Mouse (Mus musculus): ENCODE measurements at regions not wholly inside any gene's neighbourhood (a gene's known extent, or its start where the extent isn't known, plus 50 kb on each side); places are given as distances from the start of the nearest gene placed in this dataset.

DNA sequence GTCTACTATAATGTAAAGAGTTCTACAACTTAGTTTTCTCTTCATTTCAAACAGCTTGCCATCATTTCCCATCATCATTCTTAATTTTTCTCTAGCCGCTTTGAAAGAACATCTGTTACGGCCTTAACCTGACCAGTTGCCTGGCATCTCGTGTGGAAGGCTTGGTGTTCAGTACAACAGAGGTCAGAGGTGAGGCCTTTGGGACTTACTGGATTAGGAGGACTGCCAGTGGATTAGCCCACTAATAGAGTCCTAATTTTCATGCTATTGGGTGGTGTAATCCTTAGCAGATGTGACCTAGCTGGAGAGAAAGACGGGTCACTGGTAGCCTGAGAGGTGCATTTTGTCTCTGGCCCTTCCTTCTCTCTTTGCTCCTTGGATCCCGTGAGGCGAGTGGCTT, 341.3 kb upstream of the Gm10131 start:
- no peak for DNase-seq (ENCODE audit: low read depth)

DNA sequence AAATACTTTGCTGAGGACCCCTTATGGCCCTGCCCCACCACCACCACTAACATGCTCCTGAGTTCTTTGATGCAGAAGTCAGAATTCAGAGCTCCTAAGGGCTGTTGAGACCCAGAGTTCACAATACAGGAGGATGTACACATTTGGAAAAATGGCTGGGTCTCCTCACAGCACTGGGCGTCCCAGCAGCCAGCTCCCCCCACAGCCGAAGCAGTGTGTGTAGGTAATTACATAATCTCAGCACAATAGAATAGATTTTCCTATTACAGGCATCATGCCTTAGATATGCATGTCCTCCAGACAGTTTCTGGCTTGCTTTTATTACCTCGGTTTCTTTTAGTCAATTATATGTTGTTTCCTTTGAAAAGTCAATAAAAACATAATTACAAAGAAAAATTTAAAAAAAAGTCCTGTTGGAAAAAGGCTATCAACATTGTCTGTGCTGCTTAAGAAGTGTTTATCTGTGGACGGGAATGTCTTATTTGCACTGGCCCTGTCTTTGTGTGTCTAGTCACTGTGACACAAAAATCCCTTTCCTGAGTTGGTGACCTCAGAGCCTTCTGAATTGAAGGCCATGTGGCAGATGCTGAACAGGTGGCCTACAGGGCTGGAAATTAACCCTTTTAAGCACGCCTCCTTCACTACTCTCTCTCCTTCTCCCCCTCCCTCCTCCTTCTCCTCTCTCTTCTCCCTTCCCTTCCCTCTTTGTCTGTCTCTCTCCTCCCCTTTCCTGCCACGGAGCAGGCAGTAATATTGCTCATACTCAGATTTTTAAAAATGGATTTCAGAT, 339.9 kb upstream of the Gm10131 start:
- DNase-seq (ENCODE audit: low read depth), result no peak

DNA sequence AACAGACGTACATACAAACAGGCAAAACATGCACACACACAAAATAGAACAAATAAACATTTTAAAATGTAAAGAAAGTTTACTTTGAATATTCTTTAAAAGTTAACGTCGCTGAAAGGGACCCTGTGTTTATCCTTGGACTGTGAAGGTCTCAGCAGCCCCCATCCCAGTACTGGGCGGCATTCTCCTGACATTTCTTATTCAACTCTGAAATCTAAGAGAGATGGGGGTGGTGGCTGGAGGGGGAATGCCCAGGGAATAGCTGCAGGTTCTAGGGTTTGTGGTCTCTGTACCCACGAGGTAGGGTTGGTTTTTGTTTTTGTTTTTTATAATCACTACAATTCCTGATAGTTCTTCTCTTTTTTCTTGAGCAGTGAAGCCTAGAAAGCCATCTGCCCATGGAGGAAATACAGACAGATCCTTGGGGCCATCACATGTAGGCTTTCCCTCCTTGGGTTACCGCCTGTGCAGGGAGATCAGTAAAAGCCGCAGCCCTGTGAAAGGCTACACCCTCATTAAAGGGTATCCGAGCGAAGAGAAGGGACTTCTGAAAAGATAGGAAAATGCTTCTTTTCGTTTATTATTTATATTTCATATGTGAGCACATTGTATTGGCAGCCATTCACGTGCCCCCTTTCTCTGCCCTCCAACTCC, 338.0 kb upstream of the Gm10131 start:
- DNase-seq (ENCODE audit: low read depth), result no peak

DNA sequence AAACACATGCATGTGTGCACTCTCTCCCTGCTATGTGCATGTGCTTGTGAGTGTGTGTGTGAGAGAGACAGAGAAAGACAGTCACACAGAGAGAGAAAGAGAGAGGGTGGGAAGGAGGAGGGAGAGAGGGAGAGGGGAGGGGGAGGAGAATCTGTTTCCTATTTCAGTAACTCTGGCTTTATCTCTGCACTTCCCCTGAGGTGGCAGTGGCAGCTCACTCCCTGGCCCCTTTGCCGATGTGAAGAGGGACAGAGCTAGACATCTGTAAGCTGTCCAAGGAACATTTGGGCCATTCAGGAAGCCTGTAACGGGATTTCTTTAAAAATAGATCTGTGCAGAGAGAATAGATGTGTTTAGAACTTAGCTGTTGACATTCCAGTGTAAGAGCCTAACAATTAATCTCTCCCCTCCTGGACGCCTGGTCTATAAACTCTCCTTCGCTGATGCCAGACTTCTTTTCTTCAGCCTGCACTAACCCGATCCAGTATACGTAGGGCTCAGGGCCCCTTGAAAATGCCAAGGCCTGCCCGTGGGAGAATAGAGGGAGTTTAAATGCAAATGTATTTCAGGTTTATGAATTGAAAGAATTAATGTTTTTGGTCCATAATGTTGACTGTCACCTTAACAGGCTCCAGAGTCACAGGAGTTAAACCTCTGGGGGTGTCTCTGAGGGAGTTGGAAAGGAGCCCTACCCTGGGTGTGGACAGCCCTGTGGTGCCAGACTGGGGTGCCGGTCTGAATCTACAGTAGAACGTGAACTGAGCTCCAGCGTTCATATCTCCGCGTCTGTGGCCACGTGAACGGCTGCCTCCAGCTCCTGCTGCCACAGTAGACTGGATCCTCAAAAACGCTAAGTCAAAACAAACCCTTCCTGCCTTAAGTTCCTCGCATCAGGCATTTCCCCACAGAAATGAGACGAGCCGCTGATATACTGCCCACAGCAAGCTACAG, 336.6 kb upstream of the Gm10131 start:
- DNase-seq (ENCODE audit: low read depth), result no peak

DNA sequence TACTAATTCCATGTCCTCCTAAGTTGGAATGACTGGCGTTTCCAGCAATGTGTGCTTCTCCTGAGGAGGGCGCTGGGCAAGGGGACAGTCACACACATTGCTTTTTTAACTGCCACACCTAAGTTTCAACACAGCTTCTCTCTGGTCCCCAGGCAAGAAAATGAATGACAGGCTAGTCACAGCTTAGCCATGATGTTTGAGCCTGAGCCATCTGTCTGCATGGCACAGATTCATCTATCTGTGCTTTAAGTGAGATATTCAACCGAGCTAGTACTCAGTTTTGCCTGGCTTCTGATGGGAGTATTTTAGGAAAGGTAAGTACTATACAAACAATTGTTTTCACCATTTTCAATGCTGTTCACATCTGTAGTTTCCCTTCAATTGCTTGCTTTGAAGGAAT, 331.2 kb upstream of the Gm10131 start:
- DNase-seq (ENCODE audit: low read depth), result no peak

DNA sequence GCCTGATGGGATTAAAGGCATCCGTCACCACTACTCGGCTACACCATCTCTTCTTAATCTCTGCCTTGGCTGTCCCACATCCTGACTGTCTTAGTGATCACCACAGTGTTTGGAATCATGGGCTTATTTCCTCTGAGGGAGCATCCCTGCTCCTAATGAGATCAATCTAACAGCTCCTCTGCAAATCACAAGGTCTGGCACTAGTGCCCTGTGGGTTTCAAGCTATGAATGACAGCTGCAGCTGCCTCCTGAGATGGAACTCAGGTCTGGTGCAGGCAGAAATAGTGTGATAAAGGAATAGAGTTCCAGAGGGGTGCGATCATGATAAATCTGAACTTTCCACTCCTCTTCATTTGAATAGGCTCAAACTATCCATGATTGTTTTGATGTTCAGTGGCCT, 330.2 kb upstream of the Gm10131 start:
- DNase-seq (ENCODE audit: low read depth), result no peak

DNA sequence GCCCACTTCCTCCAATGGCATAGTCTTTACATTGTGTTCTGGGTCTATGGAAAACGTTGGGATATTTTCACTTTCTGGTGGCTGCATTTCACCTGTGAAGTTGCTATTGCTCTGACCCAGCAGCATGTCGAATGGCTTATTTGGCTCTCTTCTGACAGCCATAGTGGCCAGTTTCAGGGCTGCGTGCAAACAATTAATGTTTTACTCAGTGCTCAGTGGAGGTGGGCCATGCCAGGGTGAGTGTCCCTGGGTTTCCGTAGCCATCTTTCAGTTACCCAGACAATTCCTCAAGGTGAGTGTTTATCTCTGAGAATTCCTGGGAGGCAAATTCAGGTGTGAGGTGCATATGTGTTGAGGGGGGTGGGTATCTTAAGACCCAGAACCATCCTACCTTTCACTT, 329.2 kb upstream of the Gm10131 start:
- no peak for DNase-seq (ENCODE audit: low read depth)

DNA sequence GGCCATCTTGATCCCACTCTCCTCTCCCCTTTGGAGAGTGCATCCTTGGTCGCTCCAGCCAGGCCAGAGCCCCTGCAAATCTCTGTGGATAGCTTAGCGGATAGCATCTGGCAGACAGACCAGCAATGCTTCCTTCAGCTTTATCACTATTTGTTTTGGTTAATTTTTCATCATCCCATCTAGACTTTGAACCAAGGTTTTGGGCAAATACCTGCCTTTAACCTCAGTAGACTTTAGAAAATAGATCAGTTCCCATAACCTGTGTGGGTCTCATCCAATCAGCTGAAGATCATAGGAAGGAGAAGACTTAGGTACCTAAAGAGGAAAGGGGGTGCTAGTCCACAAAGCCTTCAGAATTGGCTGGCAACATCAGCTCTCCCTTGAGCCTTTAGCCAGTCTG, 327.2 kb upstream of the Gm10131 start:
- no peak for DNase-seq (ENCODE audit: low read depth)

DNA sequence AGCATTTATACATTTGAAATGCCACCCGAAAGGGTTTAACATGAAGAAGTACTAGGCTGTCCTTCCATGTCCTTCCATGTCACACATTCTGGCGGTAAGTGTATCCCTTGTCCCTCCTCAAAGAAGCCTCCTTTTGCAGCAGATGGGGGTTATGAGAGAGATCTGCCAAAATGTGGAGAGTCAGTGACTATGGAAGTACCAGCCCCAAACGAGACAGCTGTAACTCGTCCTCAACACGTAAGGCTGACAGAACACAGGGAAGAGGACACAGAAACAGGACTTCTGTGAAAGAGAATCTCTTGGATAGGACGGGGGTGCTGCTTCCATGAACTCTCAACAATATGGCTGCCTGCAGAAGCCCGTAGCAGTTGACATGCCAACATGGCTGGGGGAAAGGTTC, 320.4 kb upstream of the Gm10131 start:
- DNase-seq (ENCODE audit: low read depth), result no peak

DNA sequence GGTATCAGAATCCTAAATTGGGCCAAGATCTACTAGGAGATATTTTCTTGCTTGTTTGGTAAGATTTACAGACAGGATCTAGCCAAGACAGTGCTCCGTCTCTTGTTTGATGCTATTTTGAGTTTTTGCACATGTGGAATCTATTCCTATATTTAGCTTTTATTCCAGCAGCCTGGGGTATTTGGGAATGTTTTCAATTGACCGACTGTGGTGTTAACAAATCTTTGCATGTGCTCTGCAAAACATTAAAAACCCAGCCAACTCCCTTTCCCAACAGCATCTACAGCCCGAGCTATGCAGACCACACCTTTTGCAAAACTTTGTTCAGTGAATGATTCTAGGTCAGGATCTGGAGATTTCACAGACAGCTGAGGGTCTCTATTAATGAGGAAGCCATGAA, 317.7 kb upstream of the Gm10131 start:
- DNase-seq (ENCODE audit: low read depth), result peak; percentile 11

DNA sequence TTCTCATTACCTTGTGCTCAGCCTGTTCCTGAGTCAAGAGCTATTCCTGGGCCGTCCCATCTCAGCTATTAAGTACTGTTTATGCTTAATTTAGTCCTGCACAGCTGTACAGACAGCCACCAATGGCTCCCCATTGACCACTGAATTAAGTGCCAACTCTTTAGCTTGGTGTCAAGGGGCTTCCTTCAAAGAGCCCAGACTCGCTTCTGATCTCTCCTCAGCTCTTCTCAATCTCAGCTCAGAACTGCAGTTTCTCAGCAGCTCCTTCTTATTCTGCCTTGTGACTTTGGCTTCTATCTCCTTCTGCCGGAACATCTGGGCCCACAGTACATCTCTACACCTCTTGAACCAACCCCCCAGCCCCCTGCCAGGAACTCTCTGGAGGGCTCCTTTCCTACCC, 290.0 kb upstream of the Gm10131 start:
- no peak for DNase-seq (ENCODE audit: low read depth)

DNA sequence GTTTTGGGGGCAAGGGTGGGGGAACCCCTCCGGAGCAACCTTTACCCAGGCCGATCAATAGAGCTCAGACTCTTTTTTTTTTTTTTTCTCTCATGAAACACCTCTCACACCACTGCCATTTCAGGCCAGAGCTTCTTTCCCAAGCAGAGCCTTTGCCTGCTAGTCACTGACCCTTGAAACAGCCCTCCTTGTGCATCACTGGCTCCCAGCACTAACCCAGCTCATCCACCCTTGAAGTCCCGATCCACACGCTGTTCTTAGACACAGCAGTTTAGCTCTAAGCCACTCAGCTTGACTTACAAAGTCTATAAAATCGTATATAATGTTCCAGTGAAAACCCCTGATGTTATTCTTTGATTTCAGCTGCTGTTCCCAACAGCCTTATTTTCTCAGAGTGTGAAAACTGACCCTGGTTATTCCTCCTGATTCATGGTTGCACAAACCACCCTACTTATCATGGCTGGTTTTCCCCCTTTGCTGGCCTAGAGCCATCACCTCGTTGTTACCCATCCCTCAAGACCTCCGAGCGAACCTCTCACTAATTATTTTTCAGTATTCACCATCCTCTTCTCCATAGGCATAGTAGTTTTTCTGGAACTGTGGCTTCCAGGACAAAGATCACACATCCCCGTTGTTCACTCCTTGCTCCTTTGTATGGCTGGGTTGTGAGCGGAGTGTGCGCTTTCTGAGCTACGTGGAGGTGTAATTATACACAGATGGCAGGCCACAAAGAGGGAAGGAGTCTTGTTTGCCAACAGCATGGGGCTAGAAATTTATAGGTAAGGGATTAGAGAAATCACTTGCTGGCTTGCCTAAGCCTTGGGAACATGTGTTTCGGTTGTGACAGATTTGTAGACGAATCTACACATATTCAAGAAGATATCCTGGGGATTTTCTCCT, 287.6 kb upstream of the Gm10131 start:
- DNase-seq (ENCODE audit: low read depth), result no peak

DNA sequence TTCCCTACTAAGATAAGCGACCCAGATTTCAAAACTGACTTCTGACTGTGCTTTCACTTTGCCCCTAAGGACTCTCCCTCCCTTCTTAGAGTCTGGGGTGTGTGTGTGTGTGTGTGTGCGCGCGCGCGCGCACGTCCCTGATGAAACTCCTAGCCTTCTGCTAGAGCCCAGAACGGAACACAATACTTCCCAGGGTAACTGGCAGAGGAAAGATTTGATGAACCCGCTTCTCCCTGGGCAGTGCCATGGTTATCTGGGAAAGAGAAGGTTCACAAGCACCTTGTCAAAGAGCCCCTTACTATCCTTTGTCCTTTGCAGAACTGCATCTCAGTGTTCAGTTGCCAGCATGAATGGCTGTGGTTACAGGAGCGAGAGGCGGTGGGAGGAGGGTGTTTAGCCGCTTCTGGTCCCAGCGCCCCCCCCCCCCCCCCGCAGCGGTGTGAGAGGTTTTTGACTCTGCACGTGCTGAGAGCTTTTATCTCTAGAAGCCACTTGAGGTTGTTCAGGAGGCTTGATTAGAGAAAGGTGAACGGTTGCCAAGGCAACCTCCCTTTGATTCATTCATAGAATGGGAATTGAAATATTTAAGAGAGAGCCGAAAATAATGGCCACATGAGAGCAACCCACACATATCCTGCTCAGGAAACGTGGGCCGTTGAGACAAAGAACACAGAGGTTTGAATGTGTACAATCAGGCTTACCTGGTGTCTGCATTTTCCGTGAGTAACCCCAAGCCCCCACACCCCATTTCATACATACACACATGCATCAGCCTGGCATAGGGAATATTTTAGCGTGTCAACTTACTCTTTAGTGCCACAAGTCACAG, 286.3 kb upstream of the Gm10131 start:
- no peak for DNase-seq (ENCODE audit: low read depth)

DNA sequence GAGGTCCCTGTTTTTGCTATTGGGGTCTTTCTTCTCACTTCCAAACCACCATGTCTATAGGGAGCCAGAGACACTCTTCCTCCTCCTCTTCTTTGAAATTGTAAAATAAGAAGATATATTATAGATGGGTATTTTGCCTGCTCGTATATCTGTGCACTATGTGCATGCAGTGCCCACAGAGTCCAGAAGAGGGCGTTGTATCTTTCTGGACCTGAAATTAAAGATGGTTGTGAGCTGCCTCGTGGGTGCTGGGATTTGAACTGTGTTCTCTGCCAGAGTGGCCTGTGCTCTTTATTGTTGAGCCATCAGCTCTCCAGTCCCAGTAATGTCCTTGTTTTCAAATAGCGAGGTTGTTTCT, 285.7 kb upstream of the Gm10131 start:
- DNase-seq (ENCODE audit: low read depth), result no peak

DNA sequence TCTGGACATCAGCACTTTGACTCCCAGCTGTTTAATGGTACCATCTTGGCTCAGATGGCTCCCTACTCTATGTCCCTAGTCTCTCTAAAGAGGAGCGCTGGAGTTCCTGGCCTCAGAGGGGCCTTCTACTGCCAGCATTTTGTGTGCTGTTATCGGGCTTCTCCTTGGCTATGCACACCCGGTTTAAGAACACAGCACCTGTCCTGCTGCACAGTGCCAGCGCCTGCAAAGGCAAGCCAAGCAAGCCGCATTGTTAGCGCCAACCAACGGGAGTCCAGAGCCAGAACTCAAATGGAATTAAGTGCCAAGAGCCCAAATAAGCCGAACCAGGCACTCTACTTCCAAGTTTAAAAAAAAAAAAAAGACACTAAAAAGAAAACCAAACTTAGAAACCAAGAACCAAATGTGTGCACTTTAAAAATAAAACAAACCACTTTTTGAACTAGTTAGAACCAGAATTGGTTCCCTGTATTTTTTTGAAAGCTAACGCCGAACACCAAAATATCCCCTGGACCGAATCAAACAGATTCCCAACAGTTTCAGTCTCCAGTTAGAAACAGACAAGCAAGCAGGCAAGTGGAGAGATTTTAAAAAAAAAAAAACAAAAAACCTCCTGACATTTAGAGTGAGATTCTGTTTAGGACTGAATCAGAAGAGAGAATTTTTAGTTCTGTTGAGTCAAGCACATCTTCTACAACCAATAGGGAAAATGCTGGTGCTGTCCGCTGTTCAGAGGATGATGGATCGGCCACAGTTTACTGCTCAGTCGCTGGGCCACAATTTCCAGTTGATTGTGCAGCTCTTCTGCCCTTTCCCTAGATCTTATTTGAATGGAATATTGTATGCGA, 281.7 kb upstream of the Gm10131 start:
- DNase-seq (ENCODE audit: low read depth), result no peak

DNA sequence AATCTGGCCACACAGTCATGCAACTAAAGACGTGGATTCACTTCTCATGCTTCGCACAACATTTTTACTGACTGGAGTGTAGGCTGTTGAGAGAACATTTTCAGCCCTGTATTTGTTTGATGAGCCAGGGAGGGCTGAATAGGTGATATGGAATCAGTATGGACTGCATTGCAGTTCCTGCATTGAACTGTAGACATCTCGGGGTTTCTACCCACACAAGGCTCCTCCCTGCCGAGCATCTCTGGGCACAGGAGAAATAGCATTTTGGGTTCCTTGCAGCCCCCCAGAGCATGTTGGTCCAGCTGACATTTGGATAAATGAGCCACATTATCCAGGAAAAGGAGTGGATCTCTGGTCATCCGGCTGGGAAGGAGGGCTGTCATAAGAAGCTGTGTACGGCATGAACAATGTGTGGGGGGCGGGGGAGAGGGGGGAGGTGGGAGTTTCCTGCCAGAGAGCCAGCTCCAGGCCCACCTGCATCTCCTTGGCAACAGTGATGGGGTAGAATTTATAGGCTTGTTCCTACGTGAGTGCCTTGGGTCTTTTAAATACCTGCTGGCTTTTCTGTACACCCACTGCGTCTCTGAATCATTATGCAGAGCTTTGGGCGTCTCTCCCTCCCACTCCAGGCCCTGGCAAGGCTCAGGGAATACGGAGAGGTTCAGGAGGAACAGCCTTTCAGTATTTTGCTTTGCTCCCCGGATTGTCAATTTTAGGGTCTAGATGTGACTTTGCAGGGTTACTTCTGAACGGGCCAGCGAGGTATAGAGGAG, 280.9 kb upstream of the Gm10131 start:
- no peak for DNase-seq (ENCODE audit: low read depth)

DNA sequence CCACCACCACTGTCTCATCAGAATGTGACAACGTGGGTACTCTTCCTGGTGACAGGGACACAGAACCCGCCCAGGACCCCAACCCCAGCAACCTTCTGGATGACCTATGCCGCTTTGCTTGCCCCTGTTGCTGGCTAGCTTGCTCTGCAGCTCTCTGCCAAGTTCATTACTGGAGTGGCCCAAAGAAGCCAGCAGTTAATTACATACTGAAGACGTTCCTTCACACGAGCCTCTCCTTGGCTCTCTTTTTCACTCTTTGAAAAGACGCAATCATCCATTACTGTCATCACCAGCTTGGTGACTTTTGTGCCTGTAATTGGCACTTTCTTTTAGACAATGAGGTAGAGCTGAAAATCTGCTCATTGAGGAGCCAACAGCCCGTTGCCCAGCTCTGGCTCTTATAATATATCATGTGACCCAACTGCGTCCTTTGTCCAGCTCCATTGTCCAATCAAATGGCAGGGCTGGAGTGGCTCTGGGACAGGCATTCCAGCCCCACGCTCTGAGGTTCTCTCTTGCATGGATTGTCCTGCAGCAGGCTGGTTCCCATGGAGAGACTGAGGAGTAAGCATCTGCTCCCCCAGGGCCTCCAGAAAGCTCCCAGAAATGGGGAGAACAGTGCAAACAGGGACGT, 274.4 kb upstream of the Gm10131 start:
- no peak for DNase-seq (ENCODE audit: low read depth)

DNA sequence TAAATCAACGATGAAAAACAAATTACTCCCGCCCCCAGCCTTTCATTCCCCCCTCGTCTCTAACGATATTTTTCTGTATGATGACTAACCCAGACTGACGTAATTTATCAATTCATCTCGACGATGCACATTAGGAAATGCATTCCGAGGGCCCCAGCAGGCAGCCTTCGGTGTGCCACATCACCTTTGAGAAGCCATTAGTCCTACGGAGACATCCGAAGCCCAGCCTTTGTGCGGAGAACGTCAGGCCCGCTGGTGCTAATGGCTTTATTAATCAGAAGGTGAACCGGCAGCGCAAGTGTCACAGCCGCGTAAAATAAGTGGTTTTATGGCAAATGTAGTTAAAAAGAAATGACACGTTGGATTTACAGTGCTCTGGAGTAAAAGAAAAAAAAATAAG, 269.1 kb upstream of the Gm10131 start:
- no peak for DNase-seq (ENCODE audit: low read depth)

DNA sequence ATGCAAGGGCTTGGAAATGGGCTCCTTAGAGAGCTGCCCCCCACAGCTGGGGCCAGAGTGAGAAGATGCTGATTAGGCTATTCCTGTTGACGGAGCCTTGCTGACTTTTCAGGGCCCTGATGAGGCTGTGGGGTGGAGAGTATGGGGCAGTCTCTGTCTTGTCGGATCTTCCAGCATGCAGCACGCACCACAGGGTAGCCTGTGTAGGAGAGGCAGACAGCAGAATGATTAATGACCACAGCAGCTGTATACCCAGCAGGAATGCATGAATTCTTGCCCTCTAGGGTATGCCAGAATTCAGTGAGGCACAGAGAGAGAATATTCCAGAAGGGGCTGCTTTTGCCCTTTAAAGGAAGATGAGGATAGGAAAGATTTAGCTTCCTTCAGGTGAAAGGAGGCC, 265.6 kb upstream of the Gm10131 start:
- no peak for DNase-seq (ENCODE audit: low read depth)

Data from fibroblast of lung, adult 2 months (primary cell).